Mouse (Mus musculus) lung, postnatal 0 days (tissue): Measurements from ENCODE around the gene Cdh13. TPM values are rescaled to one million over a fixed set of nuclear protein-coding genes. Genes with fewer than 3 reads are reported as not detected.

Experiments used
- ATAC-seq: fragments of 200-750 bp; cut with Nextera tagmentation; 2 replicates; pipeline ENCODE4 v1.8.0; 2017; ENCODE audit warnings: moderate library complexity
- DNase-seq: peaks from one replicate; pipeline ENCODE4 v3.0.0-alpha.2; 2016; ENCODE audit warnings: low spot score
- H3K27ac ChIP-seq: fragments of 300-500 bp; sonication (generic); 2 replicates; pipeline ENCODE4 v1.5.1; 2014; ENCODE audit warnings: antibody characterized with exemption, mild to moderate bottlenecking, low read length, mixed read lengths
- H3K27me3 ChIP-seq: fragments of 300-500 bp; sonication (generic); replicated peaks from 2 replicates; pipeline ENCODE4 v1.6.1; 2014; ENCODE audit warnings: low read length, mixed read lengths; ENCODE audit not compliant: insufficient read depth
- H3K36me3 ChIP-seq: fragments of 300-500 bp; sonication (generic); 2 replicates; pipeline ENCODE4 v1.6.1; 2014; ENCODE audit warnings: low read length, mixed read lengths; ENCODE audit not compliant: insufficient read depth
- H3K4me1 ChIP-seq: fragments of 300-500 bp; sonication (generic); 2 replicates; pipeline ENCODE4 v1.6.1; 2014; ENCODE audit warnings: antibody characterized with exemption, low read depth, low read length, mixed read lengths; ENCODE audit not compliant: insufficient read depth
- H3K4me2 ChIP-seq: fragments of 300-500 bp; sonication (generic); replicated peaks from 2 replicates; pipeline ENCODE4 v1.6.1; 2014; ENCODE audit warnings: low read depth, mild to moderate bottlenecking, low read length, moderate library complexity, mixed read lengths
- H3K4me3 ChIP-seq: fragments of 300-500 bp; sonication (generic); 2 replicates; pipeline ENCODE4 v1.5.1; 2014; ENCODE audit warnings: low read depth, low read length
- H3K9ac ChIP-seq: fragments of 300-500 bp; sonication (generic); replicated peaks from 2 replicates; pipeline ENCODE4 v1.6.1; 2014; ENCODE audit warnings: low read depth, mild to moderate bottlenecking
- H3K9me3 ChIP-seq: fragments of 300-500 bp; sonication (generic); 2 replicates; pipeline ENCODE4 v1.6.1; 2016; ENCODE audit warnings: low read length, mixed read lengths
- CTCF ChIP-seq: IDR thresholded peaks from 2 replicates; pipeline ENCODE4 v1.5.1; 2016; ENCODE audit warnings: antibody characterized with exemption, mild to moderate bottlenecking
- EP300 ChIP-seq: IDR thresholded peaks from 2 replicates; pipeline ENCODE4 v1.6.1; 2016; ENCODE audit warnings: antibody characterized with exemption, mild to moderate bottlenecking, control low read depth
- WGBS: fragments of 180-500 bp; shearing (Covaris S2); extraction: QIAGEN DNeasy Blood & Tissue Kit; methylation state at CpG from one replicate; pipeline ENCODE4 v1.1.7; 2014; 5-methylcytosine and 5-hydroxymethylcytosine counted together
- polyA plus RNA-seq: library from polyadenylated mRNA; unstranded; fragments of >200 nt; fragmentation: Nextera tagmentation; extraction: Ambion mirVana; gene quantifications from 2 replicates; pipeline ENCODE4 v1.2.1, GENCODE M21; 2015

Gene Cdh13
- polyA plus RNA-seq, 1 experiment from 2014 or later, result 8.6 TPM

- ATAC-seq (no peak), DNase-seq (no peak)
- Histone ChIP-seq H3K27ac (no peak overlapping the region), H3K27me3 (no peaks in the 10 kb centered on the region), H3K4me3 (no peak overlapping the region), H3K4me2 (no peak overlapping the region), H3K9me3 (no peaks in the 10 kb centered on the region), H3K9ac (no peak overlapping the region), H3K4me1 (no peaks in the 10 kb centered on the region), H3K36me3 (no peaks in the 10 kb centered on the region)
- whole genome bisulfite sequencing, result 56% methylated on average over 8 of the region's 8 CpGs
- no peak for TF ChIP-seq EP300
- no peak for TF ChIP-seq CTCF
Measured at GRCm38 (mm10) chr8:119272891-119273290, 989.4 kb downstream of the Cdh13 start.

GRCm38 (mm10) chr8:119275442-119275841 lies 991.9 kb downstream of the Cdh13 start:
- TF ChIP-seq CTCF (no peak), EP300 (no peak)
- WGBS, result 86% methylated on average over 1 of the region's 1 CpGs
- no peak overlapping the region for H3K27ac ChIP-seq

GRCm38 (mm10) chr8:119277047-119277451 lies 993.5 kb downstream of the Cdh13 start:
- 35% methylated on average over 3 of the region's 3 CpGs for WGBS
- H3K4me1 ChIP-seq, result no peaks in the 10 kb centered on the region
- H3K27me3 ChIP-seq, result no peaks in the 10 kb centered on the region
- H3K9ac ChIP-seq, result no peak overlapping the region
- ATAC-seq (peak; percentile 97), DNase-seq (peak; percentile 74)
- H3K36me3 ChIP-seq, result no peaks in the 10 kb centered on the region
- TF ChIP-seq EP300 (peak; percentile 78), CTCF (no peak)
- peak overlapping the region; percentile 16; the same call in 1 of the 2 replicates for H3K27ac ChIP-seq
- no peak overlapping the region for H3K4me3 ChIP-seq
- H3K4me2 ChIP-seq, result no peak overlapping the region
- no peaks in the 10 kb centered on the region for H3K9me3 ChIP-seq

More at GRCm38 (mm10) chr8:119275442-119275841, 991.9 kb downstream of the Cdh13 start:
- ATAC-seq (no peak), DNase-seq (no peak)
- no peaks in the 10 kb centered on the region for H3K9me3 ChIP-seq
- no peaks in the 10 kb centered on the region for H3K4me1 ChIP-seq
- H3K4me3 ChIP-seq, result no peak overlapping the region
- no peak overlapping the region for H3K9ac ChIP-seq
- H3K36me3 ChIP-seq, result no peaks in the 10 kb centered on the region
- H3K27me3 ChIP-seq, result no peaks in the 10 kb centered on the region
- no peak overlapping the region for H3K4me2 ChIP-seq

- no peaks in the 10 kb centered on the region for H3K9me3 ChIP-seq
- no peak overlapping the region for H3K9ac ChIP-seq
- no peak overlapping the region for H3K4me3 ChIP-seq
- H3K27ac ChIP-seq, result no peak overlapping the region
- WGBS, result 68% methylated on average over 2 of the region's 2 CpGs
- H3K4me1 ChIP-seq, result no peaks in the 10 kb centered on the region
- no peak for DNase-seq
- H3K4me2 ChIP-seq, result no peak overlapping the region
- TF ChIP-seq CTCF (no peak), EP300 (no peak)
- H3K36me3 ChIP-seq, result no peaks in the 10 kb centered on the region
- no peak for ATAC-seq
- H3K27me3 ChIP-seq, result no peaks in the 10 kb centered on the region
Measured at GRCm38 (mm10) chr8:119281761-119282160, 998.2 kb downstream of the Cdh13 start.

- no peaks in the 10 kb centered on the region for H3K4me1 ChIP-seq
- H3K27me3 ChIP-seq, result no peaks in the 10 kb centered on the region
- H3K36me3 ChIP-seq, result no peaks in the 10 kb centered on the region
- ATAC-seq (no peak), DNase-seq (no peak)
- H3K9ac ChIP-seq, result no peak overlapping the region
- TF ChIP-seq CTCF (no peak), EP300 (no peak)
- no peak overlapping the region for H3K4me3 ChIP-seq
- H3K9me3 ChIP-seq, result no peaks in the 10 kb centered on the region
- H3K4me2 ChIP-seq, result no peak overlapping the region
- WGBS, result 72% methylated on average over 9 of the region's 9 CpGs
- H3K27ac ChIP-seq, result no peak overlapping the region
Measured at GRCm38 (mm10) chr8:119284516-119284915, 1001.0 kb downstream of the Cdh13 start.

GRCm38 (mm10) chr8:119284920-119285319 lies 1001.4 kb downstream of the Cdh13 start:
- Histone ChIP-seq H3K9ac (no peak overlapping the region), H3K27ac (no peak overlapping the region), H3K36me3 (no peaks in the 10 kb centered on the region), H3K4me1 (no peaks in the 10 kb centered on the region), H3K4me3 (no peak overlapping the region), H3K27me3 (no peaks in the 10 kb centered on the region), H3K4me2 (no peak overlapping the region), H3K9me3 (no peaks in the 10 kb centered on the region)
- 67% methylated on average over 4 of the region's 4 CpGs for WGBS
- DNase-seq, result no peak
- no peak for ATAC-seq
- TF ChIP-seq CTCF (no peak), EP300 (no peak)

GRCm38 (mm10) chr8:119295477-119295876 lies 1011.9 kb downstream of the Cdh13 start:
- TF ChIP-seq CTCF (peak; percentile 14; the same call in 1 of the 2 replicates), EP300 (no peak)
- Histone ChIP-seq H3K4me2 (no peak overlapping the region), H3K4me1 (no peaks in the 10 kb centered on the region), H3K36me3 (no peaks in the 10 kb centered on the region), H3K27me3 (no peaks in the 10 kb centered on the region), H3K27ac (no peak overlapping the region), H3K9me3 (no peaks in the 10 kb centered on the region), H3K9ac (no peak overlapping the region), H3K4me3 (no peak overlapping the region)
- ATAC-seq (no peak), DNase-seq (no peak)
- WGBS, result 74% methylated on average over 13 of the region's 13 CpGs
